Mouse (Mus musculus) fat pad, adult 2 months (tissue): ENCODE results near the gene Nova2.

Source experiments
- DNase-seq: peaks from one replicate; pipeline ENCODE4 v3.0.0-alpha.2; 2011; ENCODE audit warnings: low read depth, low spot score; ENCODE audit errors: extremely low read depth

Nova2 gene

GRCm38 (mm10) chr7:19007026-19007977 is 81.6 kb downstream of the Nova2 start:
- no peak for DNase-seq

GRCm38 (mm10) chr7:19010581-19010980 is 84.9 kb downstream of the Nova2 start:
- no peak for DNase-seq

- no peak for DNase-seq
Measured at GRCm38 (mm10) chr7:19012025-19012621, 86.4 kb downstream of the Nova2 start.

GRCm38 (mm10) chr7:19012882-19013281 is 87.2 kb downstream of the Nova2 start:
- DNase-seq: no peak

GRCm38 (mm10) chr7:19014452-19014851 is 88.8 kb downstream of the Nova2 start:
- no peak for DNase-seq
